Mouse (Mus musculus) cerebellum, adult 11-12 months (tissue): Measurements from ENCODE around the gene Olfr1347.
"Not testable (repeated sequence)": the region's sequence is repeated elsewhere in the genome, so short reads cannot be mapped to it uniquely, and the experiment has no call there.

ENCODE experiments used
- DNase-seq: peaks from one replicate; pipeline ENCODE4 v3.0.0; 2022

Gene Olfr1347

GRCm38 (mm10) chr7:6499655-6500054 lies at the start of gene Olfr1347:
Gene Olfr1347, minus strand, starts transcription at chr7:6499755.
- no peak for DNase-seq

- DNase-seq: no peak
These were observed 26.6 kb upstream of the Olfr1347 start for GRCm38 (mm10) chr7:6526141-6526540.

- DNase-seq: no peak
These were observed 25.4 kb upstream of the Olfr1347 start for GRCm38 (mm10) chr7:6525001-6525400.

- no peak for DNase-seq
These were observed 23.3 kb upstream of the Olfr1347 start, which contains the start of gene Olfr1349 for GRCm38 (mm10) chr7:6522850-6523249. Gene Olfr1349, minus strand, starts transcription at chr7:6522950.

GRCm38 (mm10) chr7:6521666-6522065 lies 22.1 kb upstream of the Olfr1347 start:
- no peak for DNase-seq

- DNase-seq: no peak
These were observed 9.1 kb upstream of the Olfr1347 start, which contains the start of gene Olfr1348 for GRCm38 (mm10) chr7:6508648-6509047. Gene Olfr1348, minus strand, starts transcription at chr7:6508748.

GRCm38 (mm10) chr7:6486841-6487240 lies 12.7 kb downstream of the Olfr1347 start, which contains the start of gene Olfr5:
Gene Olfr5, minus strand, starts transcription at chr7:6486941.
- DNase-seq: no peak

GRCm38 (mm10) chr7:6477633-6478032 lies 21.9 kb downstream of the Olfr1347 start:
- not testable (repeated sequence) for DNase-seq

GRCm38 (mm10) chr7:6466951-6467350 lies 32.6 kb downstream of the Olfr1347 start, which contains the start of gene Olfr1346:
Gene Olfr1346, plus strand, starts transcription at chr7:6467101.
- DNase-seq: no peak

- DNase-seq: no peak
These were observed 43.2 kb downstream of the Olfr1347 start for GRCm38 (mm10) chr7:6456399-6456798.

- no peak for DNase-seq
These were observed 43.7 kb downstream of the Olfr1347 start, which contains the start of gene Olfr1336 for GRCm38 (mm10) chr7:6455868-6456267. Gene Olfr1336, plus strand, starts transcription at chr7:6456168.

GRCm38 (mm10) chr7:6447771-6448170 lies 51.8 kb downstream of the Olfr1347 start:
- no peak for DNase-seq

GRCm38 (mm10) chr7:6441173-6441572 lies 58.4 kb downstream of the Olfr1347 start:
- DNase-seq: no peak

GRCm38 (mm10) chr7:6438388-6438787 lies 61.2 kb downstream of the Olfr1347 start, which contains the start of gene Olfr1344:
Gene Olfr1344, plus strand, starts transcription at chr7:6438688.
- DNase-seq: no peak
